Mouse (Mus musculus) ES-E14 (cell line): ENCODE measurements around the gene Nos3.

ENCODE experiments used
- CHD2 ChIP-seq: IDR thresholded peaks from 2 replicates; pipeline ENCODE4 v1.6.1; 2014; ENCODE audit warnings: mild to moderate bottlenecking, low read depth, low read length, inconsistent platforms
- HCFC1 ChIP-seq: IDR thresholded peaks from 2 replicates; pipeline ENCODE4 v1.6.1; 2012; ENCODE audit warnings: low read length, inconsistent platforms, borderline replicate concordance; ENCODE audit not compliant: insufficient read depth

DNA sequence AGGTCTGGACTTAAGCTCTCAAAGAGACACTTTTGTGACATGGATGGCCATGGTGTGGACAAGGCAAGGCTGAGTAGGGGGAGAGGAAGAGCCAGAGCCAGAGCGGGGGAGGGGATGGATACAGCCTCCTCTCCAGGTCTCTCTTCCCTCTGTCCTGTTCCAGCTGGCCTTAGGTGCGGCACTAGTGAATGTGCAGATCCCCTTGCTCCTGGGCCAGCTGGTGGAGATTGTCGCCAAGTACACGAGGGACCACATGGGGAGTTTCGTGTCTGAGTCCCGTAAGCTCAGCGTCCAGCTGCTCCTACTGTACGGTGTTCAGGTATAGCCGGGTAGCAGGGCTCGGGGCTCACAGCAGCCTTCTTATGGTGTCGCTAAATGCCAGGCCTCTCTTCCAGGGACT, 35.8 kb downstream of the Nos3 start:
- TF ChIP-seq HCFC1 (no peak), CHD2 (no peak)
